Mouse (Mus musculus): ENCODE data around the gene Slc39a11. TPM values are rescaled to one million over a fixed set of nuclear protein-coding genes. Genes with fewer than 3 reads are reported as not detected.

The Slc39a11 gene
- 10.4 and 13.1 TPM in 2 replicates for polyA plus RNA-seq (2012)

DNA sequence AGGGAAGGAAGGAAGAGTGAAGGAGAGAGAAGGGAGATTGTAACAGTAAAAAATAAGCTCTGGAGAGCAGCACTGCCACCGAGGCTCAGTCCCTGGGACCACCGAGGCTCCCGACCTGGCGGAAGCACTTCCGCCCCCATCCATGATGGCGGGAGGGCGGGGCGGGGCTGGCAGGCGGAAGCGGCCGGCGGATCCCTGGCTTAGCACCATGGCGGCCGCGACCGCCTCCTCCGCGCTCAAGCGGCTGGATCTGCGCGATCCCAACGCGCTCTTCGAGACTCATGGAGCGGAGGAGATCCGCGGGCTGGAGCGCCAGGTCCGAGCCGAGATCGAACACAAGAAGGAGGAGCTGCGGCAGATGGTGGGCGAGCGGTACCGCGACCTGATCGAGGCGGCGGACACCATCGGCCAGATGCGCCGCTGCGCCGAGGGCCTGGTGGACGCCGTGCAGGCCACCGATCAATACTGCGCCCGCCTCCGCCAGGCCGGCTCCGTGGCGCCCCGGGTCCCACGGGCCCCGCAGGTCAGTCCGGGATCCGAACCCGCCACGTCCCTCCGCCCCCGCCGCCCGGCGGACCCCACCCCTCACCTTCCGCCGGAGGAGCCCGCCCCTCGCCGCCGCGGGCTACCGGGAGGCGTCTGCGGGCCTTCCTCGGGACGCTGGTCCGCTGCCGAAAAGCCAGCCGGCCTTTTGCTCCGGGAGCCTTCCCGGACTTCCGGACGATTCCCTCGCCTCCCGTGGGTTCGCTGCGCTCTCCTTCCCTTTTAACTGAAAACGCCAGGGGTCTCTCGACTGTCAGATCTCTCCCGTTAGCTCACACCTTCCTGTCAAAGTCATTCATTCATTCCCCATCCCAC is at the start of gene Slc39a11:
Slc39a11 (minus strand) TSS at position 727 of the 858 bp plus-strand sequence.
- no peak for TF ChIP-seq GATA1 (IDR thresholded peaks at IDR 0.05; ENCODE audit: low read length)

DNA sequence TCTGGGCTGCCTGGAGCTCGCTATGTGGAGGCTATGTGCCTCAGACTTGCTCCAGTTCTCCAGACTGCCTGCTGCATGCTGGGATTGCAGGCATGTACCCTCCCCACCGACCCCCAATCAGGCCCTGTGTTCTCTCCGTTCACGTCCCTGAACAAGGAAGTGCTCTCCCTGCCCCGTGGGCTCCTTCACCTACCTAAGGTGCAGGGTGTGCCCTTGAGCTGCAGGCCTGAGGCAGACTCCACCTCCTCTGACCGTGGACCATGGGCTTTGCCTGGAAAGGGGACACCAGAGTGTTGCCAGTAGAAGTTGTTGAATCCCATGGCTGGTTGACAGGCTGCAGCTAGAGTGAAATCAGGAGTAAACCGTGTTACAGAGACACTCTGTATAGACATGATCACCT is 49.8 kb upstream of the Slc39a11 start:
- no peak for TF ChIP-seq GATA1 (IDR thresholded peaks at IDR 0.05; ENCODE audit: low read length)

DNA sequence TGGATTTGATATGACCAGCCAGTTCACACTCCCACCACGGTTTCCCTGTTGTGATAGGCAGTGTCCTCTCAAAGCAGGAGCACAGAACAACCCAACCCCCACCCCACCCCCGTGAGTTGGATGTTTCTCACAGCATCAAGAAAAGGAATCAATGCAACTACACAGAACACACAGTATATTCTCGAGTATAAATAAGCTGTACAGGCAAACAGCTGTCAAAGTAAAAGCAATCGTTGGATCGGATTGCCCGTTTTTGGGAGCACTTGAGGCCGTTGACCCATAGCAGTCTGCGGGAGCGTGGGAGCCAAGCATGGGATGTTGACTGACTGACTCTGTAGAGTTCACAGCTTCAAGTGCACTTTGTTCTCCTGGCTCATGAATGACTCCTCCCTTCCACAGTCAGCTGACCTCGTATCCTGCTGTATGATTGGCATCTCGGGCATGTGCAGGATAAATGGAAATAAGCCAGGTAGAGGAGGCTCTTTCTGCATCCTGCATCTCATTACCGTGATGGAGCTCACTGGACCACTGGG is 48.2 kb upstream of the Slc39a11 start:
- no peak for TF ChIP-seq GATA1 (IDR thresholded peaks at IDR 0.05; ENCODE audit: low read length)

DNA sequence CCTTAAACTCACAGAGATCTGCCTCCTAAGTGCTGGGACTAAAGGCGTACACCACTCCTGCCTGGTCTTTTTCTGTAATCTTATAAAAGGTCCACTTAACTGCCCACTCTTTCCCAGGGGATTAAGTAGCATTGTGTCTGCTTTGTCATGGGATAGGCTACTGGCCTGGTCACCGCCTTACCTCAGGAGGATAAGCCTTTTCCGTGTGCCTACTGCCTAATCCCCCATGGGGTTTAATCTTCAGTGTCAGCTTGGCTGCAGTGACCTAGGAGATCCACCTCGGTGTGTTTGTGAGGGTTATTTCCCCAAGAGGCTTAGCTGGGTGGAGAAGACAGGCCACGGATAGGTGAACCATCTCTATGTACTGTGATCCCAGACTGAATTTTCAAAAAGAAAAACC is 47.7 kb upstream of the Slc39a11 start:
- no peak for TF ChIP-seq GATA1 (IDR thresholded peaks at IDR 0.05; ENCODE audit: low read length)

DNA sequence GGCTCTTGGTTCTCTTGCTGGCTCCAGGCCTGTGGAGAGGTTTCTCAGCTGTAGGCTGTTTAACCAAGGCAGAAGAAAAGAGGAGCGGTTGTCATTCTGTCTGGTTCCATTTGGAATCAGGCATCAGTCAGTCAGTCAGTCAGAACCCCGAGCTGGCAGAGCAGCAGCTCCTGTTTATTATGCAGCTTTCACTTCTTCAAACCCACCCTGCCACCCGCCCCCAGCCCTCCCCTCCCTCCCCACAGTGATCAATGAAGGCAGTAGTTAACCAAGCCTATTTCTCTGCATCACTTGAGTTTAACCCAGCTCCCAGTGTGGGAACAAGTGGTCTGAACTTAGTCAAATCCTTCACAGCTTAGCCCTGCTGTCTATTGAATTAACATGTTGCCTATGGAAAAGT is 42.0 kb upstream of the Slc39a11 start:
- no peak for TF ChIP-seq GATA1 (IDR thresholded peaks at IDR 0.05; ENCODE audit: low read length)

DNA sequence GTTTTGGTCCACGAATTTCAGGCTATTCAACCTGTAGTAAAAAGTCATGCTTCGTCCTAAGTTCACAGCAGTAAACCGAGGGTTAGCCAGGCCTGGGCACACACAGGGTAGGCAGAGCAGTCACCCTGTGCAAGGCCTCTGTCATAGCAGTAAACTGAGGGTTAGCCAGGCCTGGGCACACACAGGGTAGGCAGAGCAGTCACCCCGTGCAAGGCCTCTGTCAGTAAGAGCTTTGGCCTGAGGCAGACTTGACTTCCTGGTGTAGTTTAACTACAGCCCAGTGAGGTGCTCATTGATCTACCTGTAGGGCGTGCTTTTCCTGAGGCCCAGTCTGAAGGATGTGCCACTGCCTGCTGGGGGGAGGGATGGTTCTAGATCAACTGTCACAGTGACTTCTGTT is 41.4 kb upstream of the Slc39a11 start:
- no peak for TF ChIP-seq GATA1 (IDR thresholded peaks at IDR 0.05; ENCODE audit: low read length)

DNA sequence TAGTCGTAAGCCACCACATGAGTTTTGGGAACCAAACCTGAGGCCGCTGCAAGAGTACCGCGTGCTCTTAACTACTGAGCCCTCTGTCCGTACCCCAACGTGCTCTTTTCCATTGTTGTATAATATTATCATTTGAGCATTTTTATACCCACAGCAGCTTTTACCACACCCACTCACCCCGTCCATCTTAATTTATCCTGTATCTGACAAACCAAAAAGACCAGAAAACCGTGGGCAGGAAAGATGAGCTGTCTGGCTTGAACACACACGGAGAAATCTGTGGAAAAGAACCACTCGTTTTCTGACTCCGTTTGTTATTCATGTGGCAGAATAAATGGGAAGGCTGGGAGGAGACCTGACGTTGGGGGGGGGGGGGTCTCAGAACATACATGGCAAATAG is 40.6 kb upstream of the Slc39a11 start:
- no peak for TF ChIP-seq GATA1 (IDR thresholded peaks at IDR 0.05; ENCODE audit: low read length)

DNA sequence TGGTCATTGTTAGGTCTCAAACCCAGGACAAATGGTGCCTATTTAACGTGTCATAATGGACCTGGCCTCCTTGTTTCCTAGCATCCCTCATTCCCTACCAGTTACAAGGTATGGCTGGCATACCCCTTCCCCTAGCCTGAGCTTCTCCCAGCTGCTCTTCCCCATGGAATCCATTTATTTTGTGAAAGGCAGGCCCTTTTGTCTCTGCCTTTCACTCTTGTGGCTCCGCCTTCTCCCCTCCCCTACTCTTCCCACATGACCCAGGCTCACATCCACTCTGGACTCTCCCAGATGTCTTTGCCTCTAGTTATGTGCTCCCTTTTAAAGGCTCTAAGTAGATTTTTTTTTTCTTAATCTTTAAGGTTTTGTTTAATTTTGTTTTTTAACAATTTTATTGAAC is 37.2 kb upstream of the Slc39a11 start:
- no peak for TF ChIP-seq GATA1 (IDR thresholded peaks at IDR 0.05; ENCODE audit: low read length)

DNA sequence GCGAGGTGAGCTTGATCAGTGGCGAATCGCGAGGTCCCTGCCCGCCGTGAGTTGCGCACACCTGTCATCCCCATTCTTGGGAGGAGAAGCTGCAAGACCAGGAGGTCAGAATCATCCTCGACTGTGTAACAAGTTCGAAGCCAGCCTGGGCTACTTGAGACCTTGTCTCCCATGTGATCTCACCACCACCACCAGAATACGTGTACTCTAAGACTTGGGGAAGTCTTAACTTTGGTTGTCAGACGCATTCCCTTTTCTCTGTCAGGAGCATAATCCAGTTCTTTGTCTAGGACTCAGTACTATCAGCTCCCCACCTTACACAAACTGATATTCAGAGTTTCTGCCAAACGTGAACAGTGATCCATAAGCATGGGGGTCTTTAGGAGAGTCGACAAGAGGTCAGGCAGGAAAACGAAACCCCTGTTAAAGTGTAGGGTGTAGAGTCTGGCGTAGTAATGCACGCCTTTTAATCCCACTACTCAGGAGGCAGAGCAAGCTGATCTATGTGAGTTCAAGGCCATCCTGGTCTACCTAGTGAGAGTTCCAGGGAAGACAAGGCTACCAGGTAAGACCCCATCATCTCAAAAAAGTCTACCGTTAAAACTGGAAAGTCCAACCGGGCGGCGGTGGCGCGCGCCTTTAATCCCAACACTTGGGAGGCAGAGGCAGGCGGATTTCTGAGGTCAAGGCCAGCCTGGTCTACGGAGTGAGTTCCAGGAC is 35.0 kb upstream of the Slc39a11 start:
- no peak for TF ChIP-seq GATA1 (IDR thresholded peaks at IDR 0.05; ENCODE audit: low read length)

DNA sequence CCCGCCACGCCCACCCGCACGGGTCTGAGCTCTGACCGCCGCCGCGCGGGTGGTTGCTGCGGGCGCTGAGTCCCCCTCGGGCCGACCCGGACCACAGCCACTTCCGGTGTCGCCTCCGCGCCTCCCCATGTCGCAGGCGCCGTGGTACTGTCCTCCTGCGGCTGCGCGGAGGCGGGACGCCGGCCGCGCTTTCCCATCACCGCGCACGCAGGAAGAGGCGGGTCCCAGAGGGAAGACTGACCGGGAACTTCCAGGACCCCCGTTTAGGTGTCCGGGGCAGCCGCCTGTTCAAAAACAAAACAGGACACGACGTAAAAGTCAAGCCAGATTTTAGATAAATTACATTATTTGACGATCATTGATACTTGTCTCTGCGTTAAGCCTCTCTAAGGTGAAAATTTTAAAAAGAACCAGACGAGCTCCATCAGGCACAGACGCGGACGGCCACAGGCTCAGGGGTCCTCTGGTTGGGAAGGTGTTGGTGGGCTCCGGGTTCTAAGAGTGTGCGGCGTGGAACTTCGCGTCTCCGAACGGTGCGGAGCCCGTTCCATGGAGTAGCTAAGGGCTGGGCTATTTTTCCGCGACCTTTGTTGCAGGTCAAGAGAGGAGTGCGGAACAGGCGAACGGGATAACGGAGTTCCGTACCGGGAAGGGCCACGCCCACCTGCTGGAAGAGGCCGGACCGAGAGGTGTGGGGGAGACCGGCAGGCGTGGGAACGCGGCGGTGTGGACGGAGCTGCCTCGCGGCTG is 34.3 kb upstream of the Slc39a11 start, which contains the start of the genes Fam104a and D11Wsu47e:
Fam104a (minus strand) TSS at position 199 of the 750 bp plus-strand sequence.
D11Wsu47e (plus strand) TSS at position 456 of the 750 bp plus-strand sequence.
- TF ChIP-seq GATA1 (IDR thresholded peaks at IDR 0.05; ENCODE audit: low read length), result no peak

DNA sequence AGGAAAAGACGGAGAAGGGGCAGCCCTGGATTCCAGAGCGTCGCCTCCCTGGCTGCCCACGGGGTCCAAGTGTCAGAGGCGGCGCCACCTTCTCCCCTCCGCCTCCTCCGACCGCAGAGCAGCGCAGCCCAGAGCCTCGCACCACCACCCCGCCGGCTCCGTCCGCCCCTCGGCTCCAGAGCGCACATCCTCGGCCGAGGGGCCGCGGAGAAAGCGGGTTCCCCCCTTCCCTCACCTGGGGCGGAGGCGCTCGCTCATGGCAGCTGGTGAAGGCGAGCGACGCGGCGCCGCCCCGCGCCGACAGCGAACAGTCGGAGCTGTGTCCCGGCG is 33.7 kb upstream of the Slc39a11 start:
- no peak for TF ChIP-seq GATA1 (IDR thresholded peaks at IDR 0.05; ENCODE audit: low read length)

DNA sequence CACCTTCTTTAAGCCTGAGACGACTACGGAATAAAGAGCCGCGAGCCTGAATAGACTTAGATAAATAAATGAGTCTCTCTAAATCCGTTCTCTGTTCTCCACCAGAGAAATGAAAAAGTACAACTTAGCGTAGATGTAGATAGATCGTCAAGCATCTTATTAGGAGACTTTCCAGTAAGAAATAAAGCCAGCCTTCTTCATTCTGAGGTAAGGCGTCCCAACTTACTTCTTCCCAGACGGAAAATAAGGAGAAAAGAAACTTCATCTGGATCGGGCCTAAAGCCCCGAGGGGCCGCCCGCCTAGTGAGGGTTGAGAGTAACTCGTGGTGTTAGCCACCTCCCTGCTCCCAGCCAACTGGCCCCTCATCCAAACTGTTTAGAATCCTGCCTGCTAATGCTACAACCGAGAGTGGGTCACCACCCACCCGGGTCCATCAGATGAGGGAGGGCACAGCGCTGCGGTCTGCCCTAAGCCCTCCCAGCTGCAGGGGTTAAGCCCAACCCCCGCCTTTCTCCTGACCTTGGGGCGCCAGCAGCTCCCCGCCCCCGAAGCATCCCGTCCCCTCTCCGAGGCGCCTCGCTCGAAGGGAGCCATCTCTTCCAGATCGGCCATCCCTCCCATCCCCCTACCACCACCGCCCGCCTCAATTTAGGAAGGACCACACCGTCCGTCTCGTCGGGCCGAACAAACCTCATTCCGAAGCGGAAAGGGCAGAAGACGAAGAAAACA is 33.2 kb upstream of the Slc39a11 start:
- no peak for TF ChIP-seq GATA1 (IDR thresholded peaks at IDR 0.05; ENCODE audit: low read length)

DNA sequence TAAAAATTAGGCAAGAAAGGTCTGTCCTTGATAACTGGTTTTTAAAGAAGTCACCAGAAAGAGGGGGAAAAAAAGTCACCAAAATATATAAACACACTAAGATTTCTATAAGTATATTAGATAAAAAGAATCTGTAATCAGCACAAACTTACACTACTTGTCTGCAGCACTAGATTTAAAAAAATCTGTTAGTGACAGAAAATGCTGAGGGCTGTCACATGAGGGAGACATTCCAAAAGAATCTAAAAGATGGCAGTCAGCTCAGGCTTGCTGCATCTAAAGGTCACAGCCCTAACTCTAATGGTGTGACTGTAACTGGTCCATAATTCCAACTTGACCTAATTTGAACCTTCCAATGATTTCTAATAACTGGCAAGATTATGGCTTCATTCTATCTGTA is 32.1 kb upstream of the Slc39a11 start:
- TF ChIP-seq GATA1 (IDR thresholded peaks at IDR 0.05; ENCODE audit: low read length), result no peak

DNA sequence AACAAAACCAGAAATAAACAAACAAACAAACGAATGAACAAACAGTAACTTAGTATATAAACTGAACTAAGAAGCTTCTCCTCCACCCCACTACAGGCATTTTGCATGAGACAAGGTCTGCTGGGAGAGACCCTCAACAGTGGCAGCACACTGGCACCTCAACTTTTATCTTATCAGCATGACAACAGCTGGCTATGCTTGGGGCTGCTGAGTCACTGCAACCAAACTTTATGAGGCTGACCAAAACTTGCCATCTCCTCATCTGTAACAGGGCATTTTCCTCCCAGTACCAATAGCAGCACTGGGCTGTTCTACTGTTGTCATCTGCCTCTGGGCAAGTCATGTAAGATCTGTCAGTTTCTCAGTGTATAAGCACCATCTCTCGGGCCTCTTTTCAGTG is 31.1 kb upstream of the Slc39a11 start:
- TF ChIP-seq GATA1 (IDR thresholded peaks at IDR 0.05; ENCODE audit: low read length), result peak; percentile 88

DNA sequence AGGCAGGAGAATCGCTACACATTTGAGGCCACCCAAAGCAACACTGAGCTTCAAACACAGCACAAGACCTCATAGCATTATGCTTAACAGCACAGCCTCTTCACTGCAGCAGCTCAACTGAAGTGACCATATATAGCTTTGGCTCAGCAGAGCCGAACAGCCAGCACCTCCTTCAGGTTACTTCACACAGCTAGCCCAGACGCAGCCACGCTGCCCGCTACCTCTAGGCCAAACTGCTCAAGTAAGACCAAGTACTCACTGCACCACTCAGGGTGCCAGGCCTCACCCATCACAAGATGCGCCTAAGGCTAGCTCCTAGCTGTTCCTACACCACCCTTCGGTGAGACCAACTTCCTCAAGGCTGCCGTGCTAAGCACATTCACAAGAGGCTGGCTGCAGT is 28.5 kb upstream of the Slc39a11 start:
- no peak for TF ChIP-seq GATA1 (IDR thresholded peaks at IDR 0.05; ENCODE audit: low read length)
